Mouse (Mus musculus) heart, postnatal 14 days (tissue): ENCODE data around the gene Reep3. TPM values are rescaled to one million over a fixed set of nuclear protein-coding genes. Genes with fewer than 3 reads are reported as not detected.

Experiments used
- DNase-seq, 2 experiments: peaks; one replicate each; pipeline ENCODE4 v3.0.0; 2021 to 2022
- intact Hi-C: fragments of 180-260 bp; cut with DNase I; formaldehyde crosslinking; loops from one replicate; pipeline ENCODE4 v1.15.1; 2025
- long read RNA-seq, 2 experiments: library from polyadenylated mRNA; stranded (forward); transcript quantifications; one replicate each; pipeline ENCODE4 v2.0.0; 2021
- total RNA-seq, 2 experiments: library from RNA; stranded (reverse); gene quantifications; 2 replicates each; pipeline ENCODE4 v1.2.3; 2021

The Reep3 gene
- total RNA-seq: 10 to 100 TPM; 28.4 to 31.5 TPM
- long read RNA-seq, experiment 1, full-length matches to known transcripts: 8 of 10 reads
- long read RNA-seq, experiment 1, partial matches to known transcripts: 0 of 10 reads
- long read RNA-seq, experiment 1, other reads (novel, unspliced or antisense): 2 of 10 reads
- long read RNA-seq, experiment 2, full-length matches to known transcripts: 6 of 14 reads
- long read RNA-seq, experiment 2, partial matches to known transcripts: 0 of 14 reads
- long read RNA-seq, experiment 2, other reads (novel, unspliced or antisense): 8 of 14 reads

GRCm38 (mm10) chr10:67096621-67097436, at the start of gene Reep3:
Reep3 (minus strand) TSS chr10:67096945.
- intact Hi-C loops: loop anchor here (2.0 kb wide), 5 partner anchors 28 to 186 kb away; no protein-coding TSS in a partner anchor
- DNase-seq: peak; percentile 79 to 89

- no peak for DNase-seq
- intact Hi-C loops: no loop called here
These were observed 48.9 kb upstream of the Reep3 start for GRCm38 (mm10) chr10:67145623-67146022.

GRCm38 (mm10) chr10:67144269-67144668, 47.5 kb upstream of the Reep3 start:
- DNase-seq: no peak
- intact Hi-C loops: no loop called here

GRCm38 (mm10) chr10:67143661-67144060, 46.9 kb upstream of the Reep3 start:
- intact Hi-C loops: no loop called here
- peak in 1 of 2 experiments; percentile 39 for DNase-seq

GRCm38 (mm10) chr10:67137437-67137836, 40.7 kb upstream of the Reep3 start:
- intact Hi-C loops: no loop called here
- DNase-seq: no peak

- no peak for DNase-seq
- intact Hi-C loops: no loop called here
These were observed 37.6 kb upstream of the Reep3 start for GRCm38 (mm10) chr10:67134322-67134721.

- DNase-seq: no peak
- intact Hi-C loops: no loop called here
These were observed 35.0 kb upstream of the Reep3 start for GRCm38 (mm10) chr10:67131709-67132108.

- DNase-seq: no peak
- intact Hi-C loops: loop anchor here (2.0 to 5.0 kb wide), 2 partner anchors 58 to 219 kb away; no protein-coding TSS in a partner anchor
These were observed 32.8 kb upstream of the Reep3 start for GRCm38 (mm10) chr10:67129531-67129930.

- DNase-seq: peak; percentile 57 to 62
- intact Hi-C loops: loop anchor here (2.0 to 5.0 kb wide), 2 partner anchors 20 to 60 kb away; no protein-coding TSS in a partner anchor
These were observed 30.4 kb upstream of the Reep3 start for GRCm38 (mm10) chr10:67126859-67127758.

- intact Hi-C loops: loop anchor here (2.0 to 5.0 kb wide), 2 partner anchors 19 to 61 kb away; no protein-coding TSS in a partner anchor
- DNase-seq: peak; percentile 37 to 47
These were observed 29.5 kb upstream of the Reep3 start for GRCm38 (mm10) chr10:67126061-67126858.

- intact Hi-C loops: loop anchor here (2.0 kb wide), 1 partner anchor 27 kb away; the partner anchor contains the start of genes Jmjd1c and Reep3
- DNase-seq: no peak
These were observed 27.4 kb upstream of the Reep3 start for GRCm38 (mm10) chr10:67124156-67124555.

- intact Hi-C loops: loop anchor here (2.0 kb wide), 1 partner anchor 27 kb away; the partner anchor contains the start of genes Jmjd1c and Reep3
These were observed 27.0 kb upstream of the Reep3 start for GRCm38 (mm10) chr10:67123756-67124155.

GRCm38 (mm10) chr10:67120640-67121039, 23.9 kb upstream of the Reep3 start:
- DNase-seq: no peak
- intact Hi-C loops: no loop called here

More at GRCm38 (mm10) chr10:67123756-67124155, 27.0 kb upstream of the Reep3 start:
- DNase-seq: no peak

GRCm38 (mm10) chr10:67120180-67120579, 23.4 kb upstream of the Reep3 start:
- DNase-seq: no peak
- intact Hi-C loops: no loop called here

GRCm38 (mm10) chr10:67119291-67119690, 22.5 kb upstream of the Reep3 start:
- intact Hi-C loops: no loop called here

GRCm38 (mm10) chr10:67116251-67116650, 19.5 kb upstream of the Reep3 start:
- intact Hi-C loops: no loop called here
- DNase-seq: peak in 1 of 2 experiments; percentile 42

More at GRCm38 (mm10) chr10:67119291-67119690, 22.5 kb upstream of the Reep3 start:
- no peak for DNase-seq

- intact Hi-C loops: no loop called here
- DNase-seq: peak; percentile 56 to 69
These were observed 18.9 kb upstream of the Reep3 start for GRCm38 (mm10) chr10:67115666-67116091.

- peak in 1 of 2 experiments; percentile 46 for DNase-seq
These were observed 18.4 kb upstream of the Reep3 start for GRCm38 (mm10) chr10:67115115-67115514.

GRCm38 (mm10) chr10:67113833-67114232, 17.1 kb upstream of the Reep3 start:
- intact Hi-C loops: no loop called here

More at GRCm38 (mm10) chr10:67115115-67115514, 18.4 kb upstream of the Reep3 start:
- intact Hi-C loops: no loop called here

More at GRCm38 (mm10) chr10:67113833-67114232, 17.1 kb upstream of the Reep3 start:
- no peak for DNase-seq
